Mouse (Mus musculus): ENCODE data around the gene Gm29735. TPM values are rescaled to one million over a fixed set of nuclear protein-coding genes. Genes with fewer than 3 reads are reported as not detected.
"Not testable (repeated sequence)": the region's sequence is repeated elsewhere in the genome, so short reads cannot be mapped to it uniquely, and the experiment has no call there.

Gene Gm29735
- total RNA-seq (2021): not detected
- long read RNA-seq, experiment 1: 0 reads
- long read RNA-seq, experiment 2: 0 reads

- DNase-seq: not testable (repeated sequence)
Measured at GRCm38 (mm10) chr7:142157013-142157412, at the start of gene Gm29735. Gene Gm29735, minus strand, starts transcription at chr7:142157113.

GRCm38 (mm10) chr7:142205488-142205887, 48.6 kb upstream of the Gm29735 start:
- no peak for DNase-seq

GRCm38 (mm10) chr7:142201064-142201463, 44.2 kb upstream of the Gm29735 start, which contains the start of gene Krtap5-3:
Gene Krtap5-3, plus strand, starts transcription at chr7:142201364.
- no peak for DNase-seq

- DNase-seq: no peak
Measured at GRCm38 (mm10) chr7:142198748-142199147, 41.8 kb upstream of the Gm29735 start.

GRCm38 (mm10) chr7:142190289-142190688, 33.4 kb upstream of the Gm29735 start, which contains the start of gene Gm10153:
Gene Gm10153, minus strand, starts transcription at chr7:142190389.
- DNase-seq: no peak

- no peak for DNase-seq
Measured at GRCm38 (mm10) chr7:142188156-142188555, 31.2 kb upstream of the Gm29735 start.

- DNase-seq: no peak
Measured at GRCm38 (mm10) chr7:142181021-142181420, 24.1 kb upstream of the Gm29735 start.

GRCm38 (mm10) chr7:142178685-142179084, 21.8 kb upstream of the Gm29735 start:
- no peak for DNase-seq

- DNase-seq: not testable (repeated sequence)
Measured at GRCm38 (mm10) chr7:142175905-142176304, 19.0 kb upstream of the Gm29735 start, which contains the start of gene Krtap5-2. Gene Krtap5-2, minus strand, starts transcription at chr7:142176005.

GRCm38 (mm10) chr7:142169836-142170235, 12.9 kb upstream of the Gm29735 start:
- DNase-seq: peak in 1 of 2 experiments; percentile 5

GRCm38 (mm10) chr7:142165639-142166038, 8.7 kb upstream of the Gm29735 start, which contains the start of gene Gm4553:
Gene Gm4553, minus strand, starts transcription at chr7:142165739.
- not testable (repeated sequence) for DNase-seq

- DNase-seq: peak; percentile 17 to 66
Measured at GRCm38 (mm10) chr7:142159366-142159765, 2.5 kb upstream of the Gm29735 start.

GRCm38 (mm10) chr7:142155308-142155707, 1.6 kb downstream of the Gm29735 start:
- DNase-seq: no peak

- no peak for DNase-seq
Measured at GRCm38 (mm10) chr7:142152191-142152590, 4.7 kb downstream of the Gm29735 start.

- no peak for DNase-seq
Measured at GRCm38 (mm10) chr7:142148633-142149032, 8.3 kb downstream of the Gm29735 start.

- peak; percentile 36 to 73 for DNase-seq
Measured at GRCm38 (mm10) chr7:142146033-142146432, 10.9 kb downstream of the Gm29735 start.

GRCm38 (mm10) chr7:142145413-142145940, 11.4 kb downstream of the Gm29735 start:
- no peak for DNase-seq

GRCm38 (mm10) chr7:142144507-142144906, 12.4 kb downstream of the Gm29735 start, which contains the start of gene Gm45337:
Gene Gm45337, minus strand, starts transcription at chr7:142144607.
- no peak for DNase-seq

- not testable (repeated sequence) for DNase-seq
Measured at GRCm38 (mm10) chr7:142143506-142144010, 13.4 kb downstream of the Gm29735 start.

GRCm38 (mm10) chr7:142140696-142141095, 16.2 kb downstream of the Gm29735 start:
- DNase-seq: no peak

GRCm38 (mm10) chr7:142135934-142136333, 21.0 kb downstream of the Gm29735 start, which contains the start of gene Gm39115:
Gene Gm39115, minus strand, starts transcription at chr7:142136034.
- not testable (repeated sequence) for DNase-seq

GRCm38 (mm10) chr7:142134206-142134995, 22.5 kb downstream of the Gm29735 start:
- peak in 1 of 2 experiments; percentile 9 for DNase-seq

- DNase-seq: no peak
Measured at GRCm38 (mm10) chr7:142128843-142129242, 28.1 kb downstream of the Gm29735 start.

Measured in adrenal gland, postnatal 36 days (tissue).